Mouse (Mus musculus) midbrain, postnatal 0 days (tissue): ENCODE data around the gene Prr3. TPM values are rescaled to one million over a fixed set of nuclear protein-coding genes. Genes with fewer than 3 reads are reported as not detected.
"Not testable (repeated sequence)": the region's sequence is repeated elsewhere in the genome, so short reads cannot be mapped to it uniquely, and the experiment has no call there.

Source experiments
- ATAC-seq: fragments of 200-750 bp; cut with Nextera tagmentation; 2 replicates; pipeline ENCODE4 v1.8.0; 2017; ENCODE audit warnings: moderate number of reproducible peaks, mild to moderate bottlenecking, moderate TSS enrichment, moderate library complexity; ENCODE audit not compliant: low FRiP score
- DNase-seq: peaks from one replicate; pipeline ENCODE4 v3.0.0-alpha.2; 2015; ENCODE audit warnings: low spot score
- H3K27ac ChIP-seq: fragments of 300-500 bp; sonication (generic); 2 replicates; pipeline ENCODE4 v1.5.1; 2014; ENCODE audit warnings: low read depth, mild to moderate bottlenecking, low read length, mixed read lengths
- H3K27me3 ChIP-seq: fragments of 300-500 bp; sonication (generic); 2 replicates; pipeline ENCODE4 v1.6.1; 2014; ENCODE audit warnings: low read length, control low read depth, mixed read lengths; ENCODE audit not compliant: insufficient read depth
- H3K36me3 ChIP-seq: fragments of 300-500 bp; sonication (generic); 2 replicates; pipeline ENCODE4 v1.6.1; 2014; ENCODE audit warnings: low read length, control low read depth, mixed read lengths; ENCODE audit not compliant: insufficient read depth
- H3K4me1 ChIP-seq: fragments of 300-500 bp; sonication (generic); 2 replicates; pipeline ENCODE4 v1.6.1; 2014; ENCODE audit warnings: mild to moderate bottlenecking, control low read depth, antibody characterized with exemption, low read length, mixed read lengths; ENCODE audit not compliant: insufficient read depth
- H3K4me2 ChIP-seq: fragments of 300-500 bp; sonication (generic); 2 replicates; pipeline ENCODE4 v1.6.1; 2014; ENCODE audit warnings: low read depth, mild to moderate bottlenecking, low read length, mixed read lengths; ENCODE audit not compliant: poor library complexity, severe bottlenecking
- H3K4me3 ChIP-seq: fragments of 300-500 bp; sonication (generic); 2 replicates; pipeline ENCODE4 v1.5.1; 2014; ENCODE audit warnings: low read depth, mild to moderate bottlenecking, low read length, moderate library complexity
- H3K9ac ChIP-seq: fragments of 300-500 bp; sonication (generic); replicated peaks from 2 replicates; pipeline ENCODE4 v1.6.1; 2014; ENCODE audit warnings: mild to moderate bottlenecking, low read length, moderate library complexity, mixed read lengths; ENCODE audit not compliant: poor library complexity, severe bottlenecking
- H3K9me3 ChIP-seq: fragments of 300-500 bp; sonication (generic); 2 replicates; pipeline ENCODE4 v1.6.1; 2016; ENCODE audit warnings: low read length, control low read depth
- CTCF ChIP-seq: IDR thresholded peaks from 2 replicates; pipeline ENCODE4 v1.5.1; 2016; ENCODE audit warnings: antibody characterized with exemption, mild to moderate bottlenecking
- WGBS: fragments of 180-500 bp; shearing (Covaris S2); extraction: QIAGEN DNeasy Blood & Tissue Kit; methylation state at CpG from one replicate; pipeline ENCODE4 v1.1.7; 2014; 5-methylcytosine and 5-hydroxymethylcytosine counted together
- polyA plus RNA-seq: library from polyadenylated mRNA; unstranded; fragments of >200 nt; fragmentation: Nextera tagmentation; extraction: Ambion mirVana; gene quantifications from 2 replicates; pipeline ENCODE4 v1.2.1, GENCODE M21; 2015
- total RNA-seq: library from RNA; depleted of rRNA; stranded (reverse); fragments of >200 nt; gene quantifications from 2 replicates; pipeline ENCODE4 v1.2.3, GENCODE M21; 2014

Prr3 gene
- total and polyA plus RNA-seq, 2 experiments from 2014 or later, result 57.8 to 100 TPM

DNA sequence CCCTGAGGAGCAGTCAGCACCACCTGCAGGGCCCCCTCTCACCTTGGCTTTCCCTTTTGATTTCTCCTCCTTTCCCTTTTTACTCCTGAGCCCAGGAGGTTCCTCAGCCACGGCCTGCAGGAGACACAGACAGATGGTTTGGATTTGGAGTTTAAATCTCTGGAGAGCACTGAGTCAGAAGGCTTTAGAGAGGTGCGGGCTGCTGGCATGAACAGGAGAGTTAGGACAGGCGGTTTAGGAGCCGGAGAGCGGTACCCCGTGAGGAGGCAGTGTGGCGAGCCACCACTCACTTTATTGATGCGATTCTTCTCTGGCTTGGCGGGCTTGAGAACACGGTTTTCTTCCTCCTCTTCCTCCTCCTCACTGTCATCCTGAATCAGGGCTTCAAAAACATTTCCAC lies 16.8 kb downstream of the Prr3 start:
- Histone ChIP-seq H3K9ac (no peak overlapping the region), H3K4me2 (no peak overlapping the region), H3K27ac (no peak overlapping the region), H3K36me3 (peaks cover 56% of the 10 kb centered on the region), H3K4me1 (no peaks in the 10 kb centered on the region; the same call in none of the 2 replicates), H3K27me3 (no peaks in the 10 kb centered on the region), H3K4me3 (no peak overlapping the region), H3K9me3 (no peaks in the 10 kb centered on the region)
- DNase-seq (no peak), ATAC-seq (no peak)
- 89% methylated on average over 10 of the region's 10 CpGs for WGBS
- no peak for TF ChIP-seq CTCF

DNA sequence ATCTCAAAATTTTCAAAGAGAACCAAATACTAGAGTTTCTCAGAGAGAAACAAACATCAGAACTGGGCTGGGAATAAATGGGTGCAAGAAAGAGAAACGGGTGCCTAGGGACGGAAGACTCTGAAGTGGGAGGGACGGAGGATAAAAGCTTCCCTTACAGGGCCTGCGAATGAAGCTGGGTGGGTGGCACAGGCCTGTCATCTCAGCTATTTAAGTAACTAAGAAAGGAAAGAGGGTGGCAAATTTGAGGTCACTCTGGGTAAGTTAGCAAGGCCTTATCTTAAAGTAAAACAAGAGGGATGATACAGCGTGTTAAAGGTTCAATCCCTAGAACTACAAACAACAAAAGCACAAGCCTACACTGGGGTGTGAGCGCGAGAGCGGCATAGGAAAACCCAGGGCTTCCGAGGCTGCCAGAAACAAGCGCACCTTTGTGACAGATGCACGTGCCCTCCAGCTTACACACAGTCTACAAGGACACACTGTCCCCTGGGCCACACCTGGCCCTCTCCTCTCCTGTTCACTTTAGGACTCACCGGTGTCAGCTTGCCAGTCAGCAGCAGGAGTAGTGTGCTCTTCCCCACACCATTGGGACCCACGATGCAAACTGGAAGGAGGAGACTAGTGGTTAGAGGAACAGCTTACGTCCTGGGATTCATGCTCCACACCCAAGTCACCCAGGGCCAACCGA lies 21.4 kb downstream of the Prr3 start:
- Histone ChIP-seq H3K4me1 (no peaks in the 10 kb centered on the region), H3K9ac (no peak overlapping the region), H3K4me2 (no peak overlapping the region), H3K9me3 (no peaks in the 10 kb centered on the region), H3K36me3 (peaks cover 72% of the 10 kb centered on the region), H3K27me3 (no peaks in the 10 kb centered on the region), H3K4me3 (no peak overlapping the region), H3K27ac (no peak overlapping the region)
- no peak for ATAC-seq
- DNase-seq, result no peak
- TF ChIP-seq CTCF, result no peak
- 95% methylated on average over 15 of the region's 15 CpGs for WGBS

DNA sequence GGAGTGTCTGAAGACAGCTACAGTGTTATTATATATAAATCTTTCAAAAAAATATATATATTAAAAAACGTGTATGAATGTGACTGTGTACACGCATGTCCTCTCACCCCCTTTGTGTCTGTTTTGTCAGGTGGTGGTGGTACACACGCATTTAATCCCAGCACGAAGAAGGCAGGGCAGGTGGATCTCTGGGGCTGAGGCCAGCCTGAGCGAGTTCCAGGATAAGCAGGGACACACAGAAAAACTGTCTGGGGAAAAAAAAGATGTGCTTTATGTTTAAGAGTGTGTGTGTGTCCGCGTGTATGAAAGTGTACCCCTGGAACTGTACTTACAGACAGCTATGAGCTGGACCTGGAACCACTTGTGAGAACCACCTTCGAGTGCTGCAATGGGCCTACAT lies 25.4 kb downstream of the Prr3 start:
- no peaks in the 10 kb centered on the region for H3K4me1 ChIP-seq
- H3K36me3 ChIP-seq, result peaks cover 39% of the 10 kb centered on the region
- H3K27ac ChIP-seq, result no peak overlapping the region
- H3K4me3 ChIP-seq, result no peak overlapping the region
- 79% methylated on average over 8 of the region's 8 CpGs for WGBS
- no peaks in the 10 kb centered on the region for H3K27me3 ChIP-seq
- DNase-seq (no peak), ATAC-seq (no peak)
- H3K4me2 ChIP-seq, result no peak overlapping the region
- H3K9me3 ChIP-seq, result no peaks in the 10 kb centered on the region
- no peak for TF ChIP-seq CTCF
- no peak overlapping the region for H3K9ac ChIP-seq

DNA sequence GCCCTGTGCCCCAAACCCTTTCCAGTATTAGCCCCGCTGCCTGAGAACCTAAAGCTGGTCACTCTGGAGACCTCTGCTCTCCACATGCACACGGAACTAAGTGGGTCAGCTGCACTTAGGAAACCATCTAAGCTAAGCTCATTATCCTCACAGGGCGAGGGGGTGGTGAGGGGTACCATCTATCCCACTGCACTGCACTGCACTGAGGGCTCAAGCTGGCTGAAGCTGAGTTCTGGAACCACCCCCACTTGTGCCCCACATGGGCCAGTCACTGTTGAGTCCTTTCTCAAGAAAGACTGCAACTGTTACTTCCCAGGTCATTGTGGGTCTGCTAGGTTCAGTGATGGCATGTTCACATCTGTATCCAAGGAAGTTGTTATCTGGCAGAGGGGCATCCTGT lies 27.5 kb downstream of the Prr3 start:
- H3K36me3 ChIP-seq, result peaks cover 19% of the 10 kb centered on the region
- not testable (repeated sequence) for H3K9ac ChIP-seq, H3K27ac ChIP-seq, H3K4me2 ChIP-seq, H3K4me1 ChIP-seq, DNase-seq, ATAC-seq, H3K4me3 ChIP-seq, H3K27me3 ChIP-seq, H3K9me3 ChIP-seq
- WGBS, result 78% methylated on average over 2 of the region's 3 CpGs

DNA sequence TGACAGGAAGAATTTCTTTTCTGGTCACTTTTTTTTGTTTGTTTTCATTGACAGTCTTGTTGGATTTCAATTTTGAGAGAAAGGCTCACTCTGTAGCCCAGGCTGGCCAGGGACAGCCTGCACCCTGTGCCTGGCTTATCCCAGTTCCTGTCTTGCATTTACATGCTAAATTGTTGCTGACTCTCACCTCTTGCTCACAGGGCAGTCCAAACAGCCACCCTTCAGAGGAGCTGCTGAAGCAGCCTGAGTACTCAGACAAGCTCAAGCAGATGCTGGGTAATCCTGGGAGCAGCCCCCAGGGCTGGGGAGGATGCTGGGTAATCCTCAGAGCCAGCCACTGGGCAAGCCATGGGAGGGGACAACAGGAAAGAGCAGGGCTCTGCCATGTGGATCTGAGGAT lies 29.1 kb downstream of the Prr3 start:
- not testable (repeated sequence) for ATAC-seq, H3K4me1 ChIP-seq, H3K9ac ChIP-seq, H3K4me2 ChIP-seq, H3K4me3 ChIP-seq, H3K27me3 ChIP-seq, H3K27ac ChIP-seq, DNase-seq, H3K9me3 ChIP-seq, H3K36me3 ChIP-seq

DNA sequence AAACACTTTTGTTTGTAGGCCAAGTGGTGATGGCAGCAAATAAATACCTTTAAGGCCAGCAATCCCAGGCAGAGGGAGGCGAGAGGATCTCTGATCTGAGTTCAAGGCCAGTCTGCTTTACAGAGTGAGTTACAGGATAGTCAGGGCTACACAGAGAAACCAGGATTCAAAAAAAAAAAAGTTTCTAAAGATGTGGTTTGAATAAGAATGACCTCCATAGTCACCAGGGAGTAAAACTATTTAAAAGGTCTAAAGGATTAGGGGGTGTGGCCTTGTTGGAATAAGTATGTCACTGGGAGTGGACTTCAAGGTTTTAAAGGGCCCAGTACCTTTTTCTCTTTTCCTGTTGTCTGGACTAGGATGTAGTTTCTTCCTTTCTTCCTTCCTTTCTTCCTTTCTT lies 40.1 kb downstream of the Prr3 start:
- no peaks in the 10 kb centered on the region for H3K36me3 ChIP-seq
- no peaks in the 10 kb centered on the region for H3K27me3 ChIP-seq
- no peak overlapping the region for H3K4me2 ChIP-seq
- no peak for ATAC-seq
- H3K4me1 ChIP-seq, result no peaks in the 10 kb centered on the region
- TF ChIP-seq CTCF, result no peak
- H3K9me3 ChIP-seq, result no peaks in the 10 kb centered on the region
- WGBS, result 42% methylated on average over 1 of the region's 1 CpGs
- no peak overlapping the region for H3K9ac ChIP-seq
- H3K4me3 ChIP-seq, result no peak overlapping the region
- DNase-seq, result no peak
- H3K27ac ChIP-seq, result no peak overlapping the region
